Mouse (Mus musculus): ENCODE results near the gene Git1.

- TF ChIP-seq GATA1 (IDR thresholded peaks at IDR 0.05; ENCODE audit: borderline replicate concordance, low read length) (no peak), FLI1 (IDR thresholded peaks at IDR 0.05; ENCODE audit: low read length) (no peak)
Measured at GRCm38 (mm10) chr11:77463786-77464185, 29.6 kb upstream of the Git1 start.
